Mouse (Mus musculus) adipose tissue, adult 10 weeks (tissue): ENCODE measurements around the gene Olfr629. TPM values are rescaled to one million over a fixed set of nuclear protein-coding genes. Genes with fewer than 3 reads are reported as not detected.

Source experiments
- polyA plus RNA-seq: library from polyadenylated mRNA; stranded (reverse); fragments of 350-450 nt; fragmentation: Illumina TruSeq; extraction: RNeasy Lipid Tissue Mini Kit (QIAGEN cat#74804); gene quantifications from one replicate; pipeline ENCODE4 v1.2.3, GENCODE M21; 2014; ENCODE audit warnings: low read depth, low replicate concordance

Gene Olfr629
- polyA plus RNA-seq: not detected

DNA sequence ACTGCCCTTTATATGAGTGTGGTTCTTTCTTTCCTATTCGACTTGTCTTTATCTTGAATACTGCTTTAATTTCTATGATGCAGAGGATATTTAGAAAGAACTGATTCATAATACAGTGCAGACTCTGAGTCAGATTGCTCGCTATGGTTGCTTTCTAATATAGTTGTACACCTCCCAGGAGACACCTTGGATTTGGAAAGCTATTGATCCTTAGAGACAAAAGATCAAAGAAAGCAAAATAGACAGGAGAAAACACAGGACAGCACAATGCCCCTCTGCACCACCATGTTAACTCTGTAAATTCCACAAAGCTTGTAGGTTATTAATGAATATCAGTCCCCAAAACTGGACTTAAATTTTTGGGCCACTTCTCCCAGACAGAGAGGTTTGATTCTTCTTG, at the start of gene Olfr629:
Olfr629 (minus strand) TSS at position 101 of the 400 bp plus-strand sequence.

DNA sequence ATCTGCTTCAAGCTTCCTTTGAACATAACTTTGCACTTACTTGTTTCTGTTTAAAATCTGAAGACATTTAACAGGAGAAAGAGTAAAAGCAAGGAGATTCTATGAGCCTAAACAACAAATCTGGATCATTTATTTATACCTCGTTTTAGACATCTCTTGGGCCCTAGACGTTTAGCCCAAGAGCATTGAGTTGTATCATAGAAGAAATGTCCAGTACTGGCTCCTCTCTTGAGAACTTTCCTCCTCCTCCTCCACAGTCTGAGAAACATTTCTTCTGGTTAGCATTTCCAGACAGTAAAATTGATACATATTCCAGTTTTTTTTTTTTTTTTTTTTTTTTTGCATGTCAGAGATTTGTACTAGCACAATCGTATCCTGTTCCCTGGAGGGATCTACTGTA, 47.0 kb upstream of the Olfr629 start, which contains the start of gene Olfr67:
Olfr67 (minus strand) TSS at position 101 of the 400 bp plus-strand sequence.

DNA sequence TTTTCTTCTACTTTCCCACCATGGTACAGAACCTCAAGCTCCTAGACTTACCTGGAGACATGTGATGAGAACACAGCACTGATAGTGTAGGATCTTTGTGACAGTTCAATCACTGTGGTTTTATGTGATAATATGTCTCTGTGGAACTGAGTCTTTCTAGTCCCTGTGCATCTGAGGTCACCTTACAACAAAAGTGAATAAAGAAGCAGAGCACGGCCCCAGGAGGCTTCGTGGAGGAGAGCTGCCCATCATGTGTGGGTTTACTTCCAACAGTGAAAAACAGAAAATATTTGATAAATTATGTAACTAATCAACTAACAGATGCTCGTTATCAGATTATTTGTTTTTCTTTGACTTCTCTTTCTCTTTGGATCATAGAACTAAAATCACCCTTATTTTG, 34.9 kb upstream of the Olfr629 start, which contains the start of gene Olfr68:
Olfr68 (minus strand) TSS at position 101 of the 400 bp plus-strand sequence.

DNA sequence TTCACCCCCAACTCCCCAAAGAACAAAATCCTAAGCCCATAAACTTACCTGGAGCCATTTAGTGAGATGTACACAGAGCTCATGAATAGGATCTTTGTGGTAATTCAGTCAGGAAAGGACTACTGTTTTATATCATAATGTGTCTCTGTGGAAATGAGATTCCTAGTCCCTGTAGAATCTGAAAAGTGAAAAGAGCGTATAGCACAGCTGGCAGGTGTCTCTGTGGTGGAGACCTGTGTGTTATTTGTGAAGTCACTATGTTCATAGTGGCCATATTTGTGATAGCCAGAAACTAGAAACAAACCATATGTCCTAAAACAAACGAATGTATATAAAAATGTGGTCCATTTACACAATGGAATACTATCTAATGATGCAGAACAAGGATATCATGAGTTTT, 26.8 kb upstream of the Olfr629 start, which contains the start of gene Olfr69:
Olfr69 (minus strand) TSS at position 101 of the 400 bp plus-strand sequence.

DNA sequence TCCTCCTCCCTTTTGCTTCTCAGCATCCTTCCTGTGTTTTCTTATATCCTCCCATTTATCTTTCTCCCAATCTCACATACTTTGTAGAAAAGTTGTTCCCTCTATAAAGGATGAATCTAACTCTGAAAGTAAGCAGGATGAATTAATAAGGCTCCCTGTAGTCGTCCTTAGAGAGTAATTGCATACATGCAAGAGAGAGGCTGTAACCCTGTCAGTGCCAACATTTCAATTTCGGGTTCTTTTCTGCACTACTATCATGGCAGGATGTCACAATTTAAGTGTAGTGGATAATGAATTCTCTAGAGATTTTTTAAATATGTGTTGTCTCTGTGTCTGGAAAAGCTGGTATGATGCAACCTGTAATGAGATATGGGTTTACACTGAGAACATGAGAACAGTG, 12.5 kb upstream of the Olfr629 start, which contains the start of gene Olfr630:
Olfr630 (minus strand) TSS at position 101 of the 400 bp plus-strand sequence.

DNA sequence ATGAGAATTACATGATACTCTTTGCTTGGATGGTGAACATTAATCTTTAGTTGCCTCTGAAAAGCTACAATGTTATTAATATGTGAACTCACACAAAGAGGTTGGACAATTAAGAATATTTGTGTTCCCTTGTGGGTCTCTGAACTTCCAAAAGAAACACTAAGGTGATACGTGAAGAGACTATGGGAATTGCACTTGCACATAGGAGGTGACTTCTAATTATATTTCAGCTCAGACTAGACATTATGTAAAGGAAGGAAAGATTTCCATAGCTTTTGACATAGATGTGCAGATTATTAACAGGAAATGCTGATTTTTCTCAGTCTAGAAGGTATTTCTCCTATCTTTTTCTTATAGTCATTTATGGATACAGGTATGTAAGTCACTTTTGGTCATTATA, 14.7 kb downstream of the Olfr629 start, which contains the start of gene Olfr628:
Olfr628 (plus strand) TSS at position 301 of the 400 bp plus-strand sequence.

DNA sequence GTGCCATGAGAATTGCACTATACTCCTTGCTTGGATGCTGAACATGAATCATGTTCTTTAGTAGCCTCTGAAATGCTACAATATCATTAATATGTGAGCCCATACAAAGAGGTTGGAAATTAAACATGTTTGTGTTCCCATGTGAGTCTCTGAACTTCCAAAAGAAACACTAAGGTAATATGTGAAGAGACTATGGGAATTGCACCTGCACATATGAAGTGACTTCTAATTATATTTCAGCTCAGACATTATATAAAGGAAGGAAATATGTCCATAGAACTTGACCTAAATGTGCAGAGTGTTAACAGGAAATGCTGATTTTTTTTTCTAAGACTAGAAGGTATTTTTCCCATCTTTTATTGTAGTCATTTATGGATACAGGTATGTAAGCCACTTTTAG, 30.4 kb downstream of the Olfr629 start, which contains the start of gene Olfr243:
Olfr243 (plus strand) TSS at position 301 of the 400 bp plus-strand sequence.

Other genes with a start within 250 kb of the Olfr629 start
- not detected for gene Olfr609, start 246.9 kb downstream of the Olfr629 start, polyA plus RNA-seq
- gene Olfr610, start 232.8 kb downstream of the Olfr629 start, polyA plus RNA-seq: not detected
- not detected for gene Olfr611, start 224.1 kb downstream of the Olfr629 start, polyA plus RNA-seq
- gene Olfr612, start 202.2 kb downstream of the Olfr629 start, polyA plus RNA-seq: not detected
- gene Olfr613, start 196.9 kb downstream of the Olfr629 start, polyA plus RNA-seq: not detected
- not detected for gene Olfr615, start 188.9 kb downstream of the Olfr629 start, polyA plus RNA-seq
- gene Olfr616, start 175.8 kb downstream of the Olfr629 start, polyA plus RNA-seq: not detected
- gene Olfr617, start 171.9 kb downstream of the Olfr629 start, polyA plus RNA-seq: not detected
- not detected for gene Olfr618, start 154.8 kb downstream of the Olfr629 start, polyA plus RNA-seq
- not detected for gene Olfr619, start 144.4 kb downstream of the Olfr629 start, polyA plus RNA-seq
- not detected for gene Olfr620, start 132.4 kb downstream of the Olfr629 start, polyA plus RNA-seq
- not detected for gene Olfr622, start 102.2 kb downstream of the Olfr629 start, polyA plus RNA-seq
- gene Olfr623, start 81.2 kb downstream of the Olfr629 start, polyA plus RNA-seq: not detected
- gene Olfr624, start 73.8 kb downstream of the Olfr629 start, polyA plus RNA-seq: 0.11 TPM
- not detected for gene Olfr625-ps1, start 62.2 kb downstream of the Olfr629 start, polyA plus RNA-seq
- gene Olfr243, start 30.3 kb downstream of the Olfr629 start, polyA plus RNA-seq: not detected
- gene Olfr628, start 14.6 kb downstream of the Olfr629 start, polyA plus RNA-seq: not detected
- not detected for gene Olfr630, start 12.4 kb upstream of the Olfr629 start, polyA plus RNA-seq
- not detected for gene Olfr69, start 26.7 kb upstream of the Olfr629 start, polyA plus RNA-seq
- not detected for gene Olfr68, start 34.8 kb upstream of the Olfr629 start, polyA plus RNA-seq
- gene Olfr67, start 46.9 kb upstream of the Olfr629 start, polyA plus RNA-seq: not detected
- gene Hbb-bt, start 69.1 kb upstream of the Olfr629 start, polyA plus RNA-seq: 353 TPM
- gene Hbb-bs, start 83.2 kb upstream of the Olfr629 start, polyA plus RNA-seq: 2,394 TPM
- not detected for gene Hbb-bh2, start 95.6 kb upstream of the Olfr629 start, polyA plus RNA-seq
- not detected for gene Hbb-bh1, start 98.2 kb upstream of the Olfr629 start, polyA plus RNA-seq
- not detected for gene Hbb-y, start 108.3 kb upstream of the Olfr629 start, polyA plus RNA-seq
- gene Olfr66, start 141.3 kb upstream of the Olfr629 start, polyA plus RNA-seq: not detected
- gene Olfr64, start 149.5 kb upstream of the Olfr629 start, polyA plus RNA-seq: not detected
- not detected for gene Olfr65, start 158.5 kb upstream of the Olfr629 start, polyA plus RNA-seq
- not detected for gene Olfr631, start 183.9 kb upstream of the Olfr629 start, polyA plus RNA-seq
- gene Olfr632, start 189.4 kb upstream of the Olfr629 start, polyA plus RNA-seq: not detected
- not detected for gene Olfr633, start 199.5 kb upstream of the Olfr629 start, polyA plus RNA-seq
- gene Olfr635, start 226.2 kb upstream of the Olfr629 start, polyA plus RNA-seq: not detected